Mouse (Mus musculus): ENCODE measurements around the gene Casp9.

DNA sequence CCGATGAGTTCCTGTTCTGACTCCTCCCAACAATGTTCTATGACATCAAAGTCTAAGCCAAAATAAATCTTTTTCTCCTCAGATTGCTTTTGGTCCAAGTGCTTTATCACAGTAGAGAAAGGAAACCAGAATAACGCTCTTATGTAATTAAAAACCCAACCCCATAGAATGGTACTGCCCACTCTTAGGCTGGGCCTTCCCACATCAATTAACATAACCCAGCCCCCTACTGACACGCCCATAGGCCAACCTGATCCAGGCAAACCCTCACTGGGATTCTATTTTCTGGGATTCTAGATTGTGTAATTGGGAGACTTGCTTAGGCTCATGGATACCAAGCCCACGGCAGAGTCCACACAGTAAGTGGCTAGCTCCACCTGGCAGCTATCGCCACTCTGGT lies 71.6 kb downstream of the Casp9 start:
- TF ChIP-seq CTCF (conservative IDR thresholded peaks at IDR 0.05; ENCODE audit: low read length) (no peak), NANOG (IDR thresholded peaks at IDR 0.05; ENCODE audit: borderline replicate concordance, low read length) (no peak), POU5F1 (IDR thresholded peaks at IDR 0.05; ENCODE audit: borderline replicate concordance, low read length) (no peak)
